In the genomic region with DNA sequence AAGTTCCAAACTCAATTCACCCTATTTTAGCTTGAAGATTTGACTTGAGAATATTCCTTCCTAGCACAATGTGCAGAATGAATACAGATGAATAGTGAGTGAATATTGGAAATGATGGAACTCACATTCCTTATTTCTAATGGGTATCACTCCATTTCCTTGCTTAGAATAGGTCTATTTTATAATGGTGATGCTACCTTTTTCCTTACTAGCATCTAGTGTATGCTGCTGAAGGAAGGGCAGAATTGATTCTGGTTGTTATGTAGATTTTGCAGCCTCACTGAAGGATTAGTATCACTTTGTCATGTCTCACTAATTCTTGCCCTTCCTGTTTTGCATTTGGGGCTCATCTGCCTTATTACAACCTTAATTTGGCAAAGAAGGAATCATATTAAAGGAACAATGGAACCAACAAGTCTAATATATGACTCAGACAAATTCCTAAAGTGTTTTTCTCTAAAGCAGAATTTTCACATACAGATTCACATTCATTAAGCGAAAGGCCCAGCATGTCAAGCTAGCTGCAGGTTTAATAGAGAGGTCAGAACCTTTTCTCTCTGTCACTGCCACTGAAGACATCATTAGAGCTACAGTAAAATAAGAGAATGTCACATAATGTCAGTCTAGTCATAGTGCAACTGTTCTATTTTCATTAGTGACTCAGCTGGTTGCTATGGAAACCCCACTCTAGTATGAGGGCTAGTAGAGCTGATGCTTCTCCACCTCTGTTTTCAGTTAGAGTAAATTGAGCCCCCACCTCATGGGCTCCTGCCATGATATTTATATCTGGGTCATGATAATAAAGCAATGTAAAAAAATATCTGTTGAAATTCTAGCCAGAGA, we compare ENCODE assay signal across 16 mouse cellular contexts.
DNase-seq lines count a peak whose midpoint lies in the region; ATAC-seq and TF ChIP-seq lines count a peak whose summit lies in the region.
"Had no signal": no experiment of that assay in that cellular context is flagged by ENCODE, and none has a peak within 500 bp of the region (broad histone marks: within the 10 kb centered on the region; RNA-seq: fewer than 3 reads in every experiment).

No protein-coding gene starts in this region.

- TF ChIP-seq CTCF in gastrocnemius, adult 2 months (IDR thresholded peaks at IDR 0.05) = no peak

- 79% methylated on average over 1 of the region's 1 CpGs for WGBS in hindbrain, embryonic 12.5 days
- WGBS in midbrain, embryonic 16.5 days = 62% methylated on average over 1 of the region's 1 CpGs
- WGBS in heart, embryonic 10.5 days = 82% methylated on average over 1 of the region's 1 CpGs

- ATAC-seq in hindbrain, embryonic 12.5 days (ENCODE audit: low FRiP score) = peak; percentile 35; the same call in 1 of the 2 replicates
- ATAC-seq in midbrain, embryonic 16.5 days = peak; percentile 96
- ATAC-seq: Patski had no signal

- no peak overlapping the region for H3K4me3 ChIP-seq in hindbrain, embryonic 12.5 days
- no peak overlapping the region for H3K4me3 ChIP-seq in midbrain, embryonic 16.5 days (ENCODE audit: low read depth, low read length)
- H3K4me3 ChIP-seq in heart, embryonic 10.5 days = no peak overlapping the region
- no peak overlapping the region for H3K4me3 ChIP-seq in gastrocnemius, adult 2 months
- H3K4me3 ChIP-seq: heart, embryonic 15.5 days; kidney, embryonic 15.5 days; limb, embryonic 13.5 days had no signal

- no peak overlapping the region for H3K27ac ChIP-seq in hindbrain, embryonic 12.5 days
- H3K27ac ChIP-seq in midbrain, embryonic 16.5 days (ENCODE audit: low read length) = peak overlapping the region; percentile 47
- no peak overlapping the region for H3K27ac ChIP-seq in heart, embryonic 10.5 days
- H3K27ac ChIP-seq in gastrocnemius, adult 2 months = no peak overlapping the region
- H3K27ac ChIP-seq: heart, embryonic 15.5 days; kidney, embryonic 15.5 days; limb, embryonic 13.5 days had no signal

- H3K9me3 ChIP-seq in hindbrain, embryonic 12.5 days (replicated peaks) = no peaks in the 10 kb centered on the region
- no peaks in the 10 kb centered on the region for H3K9me3 ChIP-seq in midbrain, embryonic 16.5 days (replicated peaks; ENCODE audit: control insufficient read depth, low read length, poor library complexity, severe bottlenecking)
- H3K9me3 ChIP-seq in heart, embryonic 10.5 days = no peaks in the 10 kb centered on the region
- H3K9me3 ChIP-seq: heart, embryonic 15.5 days; kidney, embryonic 15.5 days; limb, embryonic 13.5 days had no signal

- no peak overlapping the region for H3K9ac ChIP-seq in hindbrain, embryonic 12.5 days
- no peak overlapping the region for H3K9ac ChIP-seq in midbrain, embryonic 16.5 days (ENCODE audit: low read depth, low read length)
- H3K9ac ChIP-seq: heart, embryonic 15.5 days; kidney, embryonic 15.5 days; limb, embryonic 13.5 days had no signal

- no peaks in the 10 kb centered on the region for H3K36me3 ChIP-seq in hindbrain, embryonic 12.5 days
- H3K36me3 ChIP-seq in midbrain, embryonic 16.5 days (ENCODE audit: control insufficient read depth, insufficient read depth, low read length) = no peaks in the 10 kb centered on the region
- H3K36me3 ChIP-seq in heart, embryonic 10.5 days = no peaks in the 10 kb centered on the region
- H3K36me3 ChIP-seq: heart, embryonic 15.5 days; kidney, embryonic 15.5 days; limb, embryonic 13.5 days had no signal

- peak; percentile 5 to 39 for DNase-seq in left cerebral cortex, adult 9 months (ENCODE audit: low spot score in 2 of 2)
- DNase-seq in left cerebral cortex, postnatal 4 days = no peak
- peak; percentile 4 for DNase-seq in NIH3T3 (ENCODE audit: low read depth)
- no peak for DNase-seq in heart, embryonic 10.5 days (ENCODE audit: low spot score)
- DNase-seq in gastrocnemius, adult 2 months = no peak
- no peak for DNase-seq in kidney, postnatal 10 days
- DNase-seq: adrenal gland, postnatal 25 days; cerebellum, postnatal 14 days; lung, postnatal 14 days; thymus, postnatal 4 days had no signal

- intact Hi-C loops in left cerebral cortex, postnatal 4 days (cut with DNase I) = no loop called here
- intact Hi-C loops in gastrocnemius, adult 2 months (cut with DNase I) = no loop called here

- no peaks in the 10 kb centered on the region for H3K27me3 ChIP-seq in hindbrain, embryonic 12.5 days
- no peaks in the 10 kb centered on the region for H3K27me3 ChIP-seq in midbrain, embryonic 16.5 days (ENCODE audit: control insufficient read depth, insufficient read depth, low read depth, low read length)
- H3K27me3 ChIP-seq in heart, embryonic 10.5 days (ENCODE audit: insufficient read depth, poor library complexity, severe bottlenecking) = no peaks in the 10 kb centered on the region
- H3K27me3 ChIP-seq: heart, embryonic 15.5 days; kidney, embryonic 15.5 days; limb, embryonic 13.5 days had no signal

- H3K4me2 ChIP-seq in hindbrain, embryonic 12.5 days (replicated peaks) = no peak overlapping the region
- no peak overlapping the region for H3K4me2 ChIP-seq in midbrain, embryonic 16.5 days (ENCODE audit: low read length)
- H3K4me2 ChIP-seq: heart, embryonic 15.5 days; kidney, embryonic 15.5 days; limb, embryonic 13.5 days had no signal

- no peaks in the 10 kb centered on the region for H3K4me1 ChIP-seq in hindbrain, embryonic 12.5 days
- peaks cover 5% of the 10 kb centered on the region for H3K4me1 ChIP-seq in midbrain, embryonic 16.5 days (ENCODE audit: control insufficient read depth, insufficient read depth, low read length)
- H3K4me1 ChIP-seq in heart, embryonic 10.5 days = no peaks in the 10 kb centered on the region
- H3K4me1 ChIP-seq: heart, embryonic 15.5 days; kidney, embryonic 15.5 days; limb, embryonic 13.5 days had no signal

Comparison
In these comparisons a context has a peak if more than half of its experiments do, and no peak if none do; other contexts are left out.
1. DNase-seq: peak in left cerebral cortex, adult 9 months (2 of 2) and NIH3T3 (single experiment); none in left cerebral cortex, postnatal 4 days (single experiment), heart, embryonic 10.5 days (single experiment), gastrocnemius, adult 2 months (single experiment) and kidney, postnatal 10 days (single experiment).